Mouse (Mus musculus) cerebellum, adult 2 months (tissue): ENCODE data around the gene Pgs1.

Experiments used
- CTCF ChIP-seq: fragments of 200-500 bp; IDR thresholded peaks from 2 replicates; pipeline ENCODE4 v1.5.1; 2011; ENCODE audit warnings: low read depth, mild to moderate bottlenecking, control low read depth, low read length, moderate library complexity, borderline replicate concordance; ENCODE audit not compliant: insufficient read depth
- POLR2A ChIP-seq: fragments of 200-500 bp; IDR thresholded peaks from 2 replicates; pipeline ENCODE4 v1.6.1; 2011; ENCODE audit warnings: low read length, control low read depth, borderline replicate concordance; ENCODE audit not compliant: insufficient read depth

GRCm38 (mm10) chr11:117982426-117982825 lies 3.7 kb upstream of the Pgs1 start:
- no peak for TF ChIP-seq POLR2A
- no peak for TF ChIP-seq CTCF
